Mouse (Mus musculus): ENCODE data around the gene Rptor. TPM values are rescaled to one million over a fixed set of nuclear protein-coding genes. Genes with fewer than 3 reads are reported as not detected.

Gene Rptor
- polyA plus RNA-seq, 1 experiment: 34.4 TPM

DNA sequence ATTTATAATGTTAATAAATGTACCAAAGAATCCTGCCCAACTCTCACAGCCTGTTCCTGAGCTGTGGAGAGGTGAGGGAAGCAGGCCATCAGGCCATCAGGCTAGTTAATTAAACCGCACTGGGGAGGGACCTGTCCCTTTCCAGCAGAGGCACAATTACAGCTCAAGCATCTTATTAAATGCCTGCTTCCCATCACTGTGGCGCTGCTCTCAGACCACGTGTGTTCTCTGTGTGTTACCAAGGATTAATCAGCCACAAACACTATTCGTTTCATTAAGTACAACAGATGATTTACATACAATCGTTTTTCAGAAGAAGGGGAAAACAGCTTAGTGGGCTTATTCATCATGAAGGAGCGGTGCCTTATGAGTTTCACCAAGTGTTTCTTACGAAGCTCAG lies 142.6 kb downstream of the Rptor start:
- peak; percentile 84 for DNase-seq (ENCODE audit: low read depth)

DNA sequence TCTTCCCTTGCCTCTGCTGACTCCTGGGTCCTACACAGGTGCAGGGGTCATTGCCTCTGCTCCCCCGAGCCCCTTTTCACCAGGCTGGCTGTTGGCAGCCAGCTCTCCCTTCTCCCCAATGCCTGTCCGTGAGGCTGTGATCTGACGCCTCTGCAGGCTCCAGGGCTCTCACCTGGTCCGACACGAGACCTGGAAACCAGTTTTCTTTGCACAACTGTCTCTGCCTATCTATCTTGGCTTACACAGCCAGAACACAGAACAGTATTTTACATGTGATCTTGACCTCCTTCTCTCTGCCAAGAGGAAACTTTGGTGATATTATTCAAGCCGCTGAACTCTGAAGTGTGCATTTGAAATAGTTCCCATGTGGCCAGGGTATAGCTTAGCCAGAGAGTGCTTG lies 151.8 kb downstream of the Rptor start:
- no peak for TF ChIP-seq CTCF (IDR thresholded peaks at IDR 0.05; ENCODE audit: borderline replicate concordance, extremely low read depth, insufficient read depth, insufficient read length)
- no peak for TF ChIP-seq POLR2A (IDR thresholded peaks at IDR 0.05; ENCODE audit: borderline replicate concordance, extremely low read depth, insufficient read depth, insufficient read length, poor library complexity, severe bottlenecking)
- DNase-seq (ENCODE audit: low read depth): no peak

More for the DNA sequence above, 142.6 kb downstream of the Rptor start:
- TF ChIP-seq CTCF (IDR thresholded peaks at IDR 0.05; ENCODE audit: borderline replicate concordance, extremely low read depth, insufficient read depth, insufficient read length): no peak
- TF ChIP-seq POLR2A (IDR thresholded peaks at IDR 0.05; ENCODE audit: borderline replicate concordance, extremely low read depth, insufficient read depth, insufficient read length, poor library complexity, severe bottlenecking): no peak

DNA sequence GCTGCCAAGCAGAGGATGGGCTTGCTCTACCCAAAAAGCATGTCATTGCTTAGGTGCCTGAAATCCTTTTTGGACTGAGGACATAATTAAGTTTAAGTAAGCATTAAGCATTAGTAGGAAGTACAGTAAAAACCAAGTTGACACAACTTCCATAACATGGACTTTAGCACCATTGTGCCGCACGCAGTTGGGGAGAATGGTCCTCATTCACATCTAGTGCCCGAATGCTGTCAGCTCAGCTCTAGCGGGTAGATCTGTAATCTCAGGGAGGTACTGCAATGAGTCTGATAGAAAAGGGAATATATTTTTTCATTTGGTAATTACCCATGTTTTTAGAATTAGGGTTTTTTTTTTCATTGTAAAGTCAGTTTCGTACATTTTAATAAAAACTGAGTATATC lies 155.5 kb downstream of the Rptor start:
- DNase-seq (ENCODE audit: low read depth): no peak
- TF ChIP-seq CTCF (IDR thresholded peaks at IDR 0.05; ENCODE audit: borderline replicate concordance, extremely low read depth, insufficient read depth, insufficient read length) (no peak), POLR2A (IDR thresholded peaks at IDR 0.05; ENCODE audit: borderline replicate concordance, extremely low read depth, insufficient read depth, insufficient read length, poor library complexity, severe bottlenecking) (no peak)

DNA sequence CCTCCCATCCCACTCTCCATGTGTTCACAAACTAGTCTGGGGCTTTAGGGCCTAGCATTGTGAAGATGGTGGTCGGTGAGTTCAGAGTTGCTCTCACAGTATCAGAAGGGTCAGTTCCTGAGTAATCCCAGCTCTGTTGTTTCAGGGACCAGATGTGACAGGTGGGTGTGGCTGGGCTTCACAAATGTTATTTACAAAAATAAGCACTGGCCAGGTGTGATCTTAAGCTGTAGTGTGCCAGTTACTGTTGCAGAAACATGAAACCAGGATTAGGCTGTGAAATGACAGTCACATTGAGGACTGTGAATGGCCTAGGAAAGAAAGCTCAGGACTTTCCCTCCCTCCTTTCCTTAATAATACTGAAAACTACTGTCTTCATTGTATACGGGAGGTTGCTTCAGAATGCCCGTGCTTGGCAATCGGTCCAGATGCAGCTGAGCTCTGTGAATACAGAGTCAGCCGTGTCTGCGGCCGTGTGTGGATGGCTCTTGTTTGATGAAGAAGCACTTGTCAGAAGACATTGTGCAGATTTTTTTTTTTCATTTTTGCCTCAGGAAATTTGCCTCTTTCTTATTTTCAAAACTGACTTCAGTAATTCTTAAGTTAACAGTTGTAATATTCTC lies 156.1 kb downstream of the Rptor start:
- TF ChIP-seq CTCF (IDR thresholded peaks at IDR 0.05; ENCODE audit: borderline replicate concordance, extremely low read depth, insufficient read depth, insufficient read length): no peak
- TF ChIP-seq POLR2A (IDR thresholded peaks at IDR 0.05; ENCODE audit: borderline replicate concordance, extremely low read depth, insufficient read depth, insufficient read length, poor library complexity, severe bottlenecking): no peak
- DNase-seq (ENCODE audit: low read depth): no peak

GRCm38 (mm10) chr11:119762911-119763310 lies 160.2 kb downstream of the Rptor start:
- DNase-seq (ENCODE audit: low read depth): no peak
- TF ChIP-seq POLR2A (IDR thresholded peaks at IDR 0.05; ENCODE audit: borderline replicate concordance, extremely low read depth, insufficient read depth, insufficient read length, poor library complexity, severe bottlenecking): no peak
- no peak for TF ChIP-seq CTCF (IDR thresholded peaks at IDR 0.05; ENCODE audit: borderline replicate concordance, extremely low read depth, insufficient read depth, insufficient read length)

GRCm38 (mm10) chr11:119766023-119766422 lies 163.3 kb downstream of the Rptor start:
- TF ChIP-seq POLR2A (IDR thresholded peaks at IDR 0.05; ENCODE audit: borderline replicate concordance, extremely low read depth, insufficient read depth, insufficient read length, poor library complexity, severe bottlenecking): no peak
- TF ChIP-seq CTCF (IDR thresholded peaks at IDR 0.05; ENCODE audit: borderline replicate concordance, extremely low read depth, insufficient read depth, insufficient read length): no peak
- no peak for DNase-seq (ENCODE audit: low read depth)

GRCm38 (mm10) chr11:119766782-119767459 lies 164.2 kb downstream of the Rptor start:
- no peak for TF ChIP-seq POLR2A (IDR thresholded peaks at IDR 0.05; ENCODE audit: borderline replicate concordance, extremely low read depth, insufficient read depth, insufficient read length, poor library complexity, severe bottlenecking)
- peak; percentile 56 for DNase-seq (ENCODE audit: low read depth)

GRCm38 (mm10) chr11:119767525-119767924 lies 164.8 kb downstream of the Rptor start:
- TF ChIP-seq POLR2A (IDR thresholded peaks at IDR 0.05; ENCODE audit: borderline replicate concordance, extremely low read depth, insufficient read depth, insufficient read length, poor library complexity, severe bottlenecking): no peak
- TF ChIP-seq CTCF (IDR thresholded peaks at IDR 0.05; ENCODE audit: borderline replicate concordance, extremely low read depth, insufficient read depth, insufficient read length): no peak
- no peak for DNase-seq (ENCODE audit: low read depth)

DNA sequence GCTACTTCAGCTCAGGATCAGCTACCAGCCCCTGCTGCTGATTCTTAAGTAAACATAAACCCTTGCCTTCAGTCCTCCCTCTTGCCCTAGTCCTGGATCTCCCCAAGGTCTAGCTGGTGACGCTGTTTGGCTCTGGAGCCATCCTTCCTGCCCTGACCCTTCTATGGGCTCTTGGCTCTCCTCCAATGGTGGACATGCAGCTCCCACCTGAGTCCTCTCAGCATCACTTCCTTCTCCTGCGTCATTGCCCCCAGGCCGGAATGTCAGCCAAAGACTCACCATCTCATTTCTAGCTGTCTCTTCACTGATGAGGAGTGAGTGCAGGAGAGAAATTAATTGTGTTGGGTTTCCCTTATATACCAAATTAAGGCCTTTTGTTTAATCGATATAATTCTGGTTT lies 165.8 kb downstream of the Rptor start:
- no peak for TF ChIP-seq CTCF (IDR thresholded peaks at IDR 0.05; ENCODE audit: borderline replicate concordance, extremely low read depth, insufficient read depth, insufficient read length)
- TF ChIP-seq POLR2A (IDR thresholded peaks at IDR 0.05; ENCODE audit: borderline replicate concordance, extremely low read depth, insufficient read depth, insufficient read length, poor library complexity, severe bottlenecking): no peak
- no peak for DNase-seq (ENCODE audit: low read depth)

DNA sequence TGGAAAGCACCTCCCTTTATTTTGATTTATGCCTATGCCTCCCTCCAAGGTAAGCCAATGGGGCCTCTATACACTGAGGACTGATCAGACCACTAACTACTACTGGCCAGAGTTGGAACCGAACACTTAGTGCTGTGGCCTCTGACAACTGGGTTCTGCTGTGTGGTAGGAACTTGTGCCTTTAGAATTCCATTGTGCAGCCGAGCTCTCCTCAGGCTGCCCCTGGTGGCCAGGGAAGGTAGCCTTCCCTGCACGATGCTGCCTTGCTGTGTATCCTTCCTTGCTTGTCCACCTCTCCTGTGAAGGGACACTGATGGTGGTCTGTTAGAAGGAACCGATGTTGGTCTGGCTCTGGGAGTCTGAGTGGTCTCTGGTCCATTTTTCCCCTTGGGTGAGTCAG lies 167.0 kb downstream of the Rptor start:
- no peak for DNase-seq (ENCODE audit: low read depth)
- TF ChIP-seq CTCF (IDR thresholded peaks at IDR 0.05; ENCODE audit: borderline replicate concordance, extremely low read depth, insufficient read depth, insufficient read length): peak; percentile 55
- TF ChIP-seq POLR2A (IDR thresholded peaks at IDR 0.05; ENCODE audit: borderline replicate concordance, extremely low read depth, insufficient read depth, insufficient read length, poor library complexity, severe bottlenecking): no peak

GRCm38 (mm10) chr11:119770985-119771384 lies 168.3 kb downstream of the Rptor start:
- TF ChIP-seq CTCF (IDR thresholded peaks at IDR 0.05; ENCODE audit: borderline replicate concordance, extremely low read depth, insufficient read depth, insufficient read length): no peak
- no peak for TF ChIP-seq POLR2A (IDR thresholded peaks at IDR 0.05; ENCODE audit: borderline replicate concordance, extremely low read depth, insufficient read depth, insufficient read length, poor library complexity, severe bottlenecking)
- DNase-seq (ENCODE audit: low read depth): no peak

DNA sequence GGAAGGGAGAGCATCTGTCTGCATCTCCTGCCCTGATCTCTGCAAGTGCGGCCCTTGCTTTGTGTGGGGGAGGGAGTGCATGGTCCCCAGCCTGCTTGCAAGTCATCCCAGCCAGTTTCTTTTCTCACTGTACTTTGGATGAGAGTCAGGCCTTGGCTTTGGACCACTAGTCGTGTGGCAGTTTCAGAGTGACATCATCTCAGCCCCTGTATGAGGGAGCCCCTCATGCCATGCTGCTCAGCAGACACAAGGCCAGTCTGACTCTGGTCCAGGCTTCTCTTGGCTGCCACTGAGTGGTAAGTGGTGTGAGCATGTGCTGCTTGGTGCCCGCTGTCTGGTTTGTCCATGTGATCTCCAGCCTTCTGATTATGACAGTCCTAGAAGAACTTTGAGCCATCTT lies 170.2 kb downstream of the Rptor start:
- peak; percentile 75 for DNase-seq (ENCODE audit: low read depth)
- TF ChIP-seq CTCF (IDR thresholded peaks at IDR 0.05; ENCODE audit: borderline replicate concordance, extremely low read depth, insufficient read depth, insufficient read length) (no peak), POLR2A (IDR thresholded peaks at IDR 0.05; ENCODE audit: borderline replicate concordance, extremely low read depth, insufficient read depth, insufficient read length, poor library complexity, severe bottlenecking) (no peak)
